In the genomic region with DNA sequence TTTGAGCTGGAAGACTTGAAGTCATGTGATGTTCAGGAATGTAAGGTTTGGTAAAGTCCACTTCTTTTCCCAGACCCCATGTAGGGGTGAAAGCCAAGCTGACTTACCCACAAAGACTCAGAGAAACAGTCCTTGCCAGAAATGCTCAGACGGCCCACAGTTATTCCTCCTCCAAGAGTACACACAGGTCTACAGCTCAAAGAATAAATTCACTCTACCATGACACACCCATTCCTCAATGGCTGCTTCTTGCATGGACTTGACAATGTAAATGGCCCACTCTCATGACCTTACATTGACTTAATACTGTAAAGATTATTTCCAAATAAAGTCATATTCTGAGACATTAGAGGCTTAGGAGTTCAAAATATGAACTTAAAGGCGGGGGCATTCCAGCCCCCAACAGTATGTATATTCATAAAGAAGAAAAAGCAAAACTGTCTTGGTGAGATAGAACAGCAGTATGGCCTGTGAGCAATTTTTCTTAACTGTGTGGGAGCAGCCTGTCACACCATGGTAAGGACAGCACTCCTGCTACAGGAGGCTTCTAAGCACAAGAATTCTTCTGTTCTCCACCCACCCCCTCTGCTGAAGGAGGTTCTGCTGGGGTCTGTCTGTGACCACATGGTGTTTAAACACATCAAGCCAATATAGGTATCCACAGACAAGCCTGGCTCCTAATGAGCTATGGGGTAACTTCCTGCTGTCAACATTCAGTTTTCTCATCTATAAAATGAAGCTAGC, we compare ENCODE assay signal across 24 mouse cellular contexts. TPM values are rescaled to one million over a fixed set of nuclear protein-coding genes. Genes with fewer than 3 reads are reported as not detected.
DNase-seq lines count a peak whose midpoint lies in the region; ATAC-seq and TF ChIP-seq lines count a peak whose summit lies in the region.
"Had no signal": no experiment of that assay in that cellular context is flagged by ENCODE, and none has a peak within 500 bp of the region (broad histone marks: within the 10 kb centered on the region; RNA-seq: fewer than 3 reads in every experiment).

No protein-coding gene starts in this region.

- no peak for TF ChIP-seq EP300 in stomach, postnatal 0 days (optimal IDR thresholded peaks at IDR 0.05)

- H3K9me3 ChIP-seq in stomach, embryonic 14.5 days (ENCODE audit: control insufficient read depth, low read depth, low read length): no peaks in the 10 kb centered on the region
- H3K9me3 ChIP-seq in stomach, postnatal 0 days (ENCODE audit: control insufficient read depth, low read length): no peaks in the 10 kb centered on the region
- H3K9me3 ChIP-seq in stomach, embryonic 16.5 days (replicated peaks; ENCODE audit: control insufficient read depth, low read length): no peaks in the 10 kb centered on the region
- H3K9me3 ChIP-seq: embryonic facial prominence, embryonic 13.5 days; forebrain, embryonic 12.5 days; heart, embryonic 13.5 days; hindbrain, embryonic 12.5 days had no signal

- H3K4me1 ChIP-seq in stomach, embryonic 14.5 days (ENCODE audit: control insufficient read depth, insufficient read depth, low read length): no peaks in the 10 kb centered on the region
- H3K4me1 ChIP-seq in stomach, postnatal 0 days (replicated peaks; ENCODE audit: control insufficient read depth, insufficient read depth): no peaks in the 10 kb centered on the region
- no peaks in the 10 kb centered on the region for H3K4me1 ChIP-seq in stomach, embryonic 16.5 days (ENCODE audit: control insufficient read depth, insufficient read depth, low read length)
- H3K4me1 ChIP-seq: embryonic facial prominence, embryonic 13.5 days; forebrain, embryonic 12.5 days; heart, embryonic 13.5 days; hindbrain, embryonic 12.5 days had no signal

- no peak for TF ChIP-seq CTCF in stomach, postnatal 0 days (IDR thresholded peaks at IDR 0.05; ENCODE audit: low read depth)

- ATAC-seq in stomach, embryonic 14.5 days (ENCODE audit: insufficient number of reproducible peaks, insufficient read depth, low FRiP score, low read depth): peak; percentile 65; the same call in 1 of the 2 replicates
- no peak for ATAC-seq in stomach, postnatal 0 days (ENCODE audit: low FRiP score, low TSS enrichment)
- ATAC-seq in stomach, embryonic 16.5 days (ENCODE audit: insufficient read depth, low FRiP score): peak; percentile 66
- ATAC-seq: activated CD4-positive, CD25-positive, alpha-beta regulatory T cell, adult 4 months; forebrain, embryonic 16.5 days; hindbrain, embryonic 16.5 days had no signal

- intact Hi-C loops in left cerebral cortex, postnatal 14 days (cut with DNase I): no loop called here
- intact Hi-C loops in left cerebral cortex, postnatal 4 days (cut with DNase I): no loop called here

- H3K4me3 ChIP-seq in stomach, embryonic 14.5 days (ENCODE audit: low read depth, low read length): no peak overlapping the region
- H3K4me3 ChIP-seq in stomach, postnatal 0 days (ENCODE audit: low read depth, low read length): no peak overlapping the region
- H3K4me3 ChIP-seq in stomach, embryonic 16.5 days (replicated peaks; ENCODE audit: low read length): no peak overlapping the region
- H3K4me3 ChIP-seq: embryonic facial prominence, embryonic 13.5 days; forebrain, embryonic 12.5 days; heart, embryonic 13.5 days; hindbrain, embryonic 12.5 days had no signal

- H3K4me2 ChIP-seq in stomach, embryonic 14.5 days (replicated peaks; ENCODE audit: low read depth, low read length): no peak overlapping the region
- H3K4me2 ChIP-seq in stomach, postnatal 0 days (replicated peaks; ENCODE audit: low read depth): no peak overlapping the region
- H3K4me2 ChIP-seq in stomach, embryonic 16.5 days (ENCODE audit: low read depth, low read length): no peak overlapping the region
- H3K4me2 ChIP-seq: embryonic facial prominence, embryonic 13.5 days; forebrain, embryonic 12.5 days; heart, embryonic 13.5 days; hindbrain, embryonic 12.5 days had no signal

- no peaks in the 10 kb centered on the region for H3K27me3 ChIP-seq in stomach, embryonic 14.5 days (ENCODE audit: control insufficient read depth, insufficient read depth, low read length)
- H3K27me3 ChIP-seq in stomach, postnatal 0 days (ENCODE audit: control insufficient read depth, insufficient read depth, low read length): no peaks in the 10 kb centered on the region
- no peaks in the 10 kb centered on the region for H3K27me3 ChIP-seq in stomach, embryonic 16.5 days (ENCODE audit: control insufficient read depth, insufficient read depth, low read length)
- H3K27me3 ChIP-seq: embryonic facial prominence, embryonic 13.5 days; forebrain, embryonic 12.5 days; heart, embryonic 13.5 days; hindbrain, embryonic 12.5 days had no signal

- DNase-seq in frontal cortex, postnatal 36 days (ENCODE audit: low spot score in 2 of 2): peak; percentile 29 to 38
- no peak for DNase-seq in frontal cortex, postnatal 25 days (ENCODE audit: low spot score in 2 of 2)
- peak; percentile 22 to 59 for DNase-seq in left cerebral cortex, postnatal 14 days (ENCODE audit: low spot score in 2 of 2)
- no peak for DNase-seq in left cerebral cortex, postnatal 4 days
- DNase-seq in stomach, postnatal 0 days (ENCODE audit: low spot score): no peak
- DNase-seq in gastrocnemius, postnatal 10 days: no peak
- DNase-seq: adrenal gland, postnatal 14 days; cerebellum, adult 18-20 months; cerebellum, adult 9-11 months; cerebellum, postnatal 36 days; gastrocnemius, postnatal 25 days; heart, postnatal 4 days had no signal

- no peaks in the 10 kb centered on the region for H3K36me3 ChIP-seq in stomach, embryonic 14.5 days (ENCODE audit: control insufficient read depth, insufficient read depth, low read length)
- H3K36me3 ChIP-seq in stomach, postnatal 0 days (ENCODE audit: control insufficient read depth, insufficient read depth, low read length): no peaks in the 10 kb centered on the region
- no peaks in the 10 kb centered on the region for H3K36me3 ChIP-seq in stomach, embryonic 16.5 days (ENCODE audit: control insufficient read depth, insufficient read depth, low read length)
- H3K36me3 ChIP-seq: embryonic facial prominence, embryonic 13.5 days; forebrain, embryonic 12.5 days; heart, embryonic 13.5 days; hindbrain, embryonic 12.5 days had no signal

- H3K27ac ChIP-seq in stomach, embryonic 14.5 days (ENCODE audit: low read length): peak overlapping the region; percentile 69; the same call in 1 of the 2 replicates
- H3K27ac ChIP-seq in stomach, postnatal 0 days (replicated peaks): no peak overlapping the region
- peak overlapping the region; percentile 16; the same call in 1 of the 2 replicates for H3K27ac ChIP-seq in stomach, embryonic 16.5 days (ENCODE audit: low read length)
- H3K27ac ChIP-seq: embryonic facial prominence, embryonic 13.5 days; forebrain, embryonic 12.5 days; heart, embryonic 13.5 days; hindbrain, embryonic 12.5 days had no signal

- WGBS in stomach, embryonic 14.5 days: 68% methylated on average over 2 of the region's 2 CpGs
- WGBS in stomach, postnatal 0 days: 45% methylated on average over 2 of the region's 2 CpGs
- 60% methylated on average over 2 of the region's 2 CpGs for WGBS in stomach, embryonic 16.5 days

- H3K9ac ChIP-seq in stomach, embryonic 14.5 days (replicated peaks; ENCODE audit: low read depth, low read length): no peak overlapping the region
- no peak overlapping the region for H3K9ac ChIP-seq in stomach, postnatal 0 days (ENCODE audit: low read length)
- no peak overlapping the region for H3K9ac ChIP-seq in stomach, embryonic 16.5 days (ENCODE audit: low read length)
- H3K9ac ChIP-seq: embryonic facial prominence, embryonic 13.5 days; forebrain, embryonic 12.5 days; heart, embryonic 13.5 days; hindbrain, embryonic 12.5 days had no signal

RNA-seq across cellular contexts. Expression of a gene that starts 35.3 kb away (rescaled TPM):
- total RNA-seq in left cerebral cortex, postnatal 14 days (2021): 1 to 10 TPM; 3.1 to 3.9 TPM
- total RNA-seq in left cerebral cortex, postnatal 4 days (2021): 1 to 10 TPM; 1.7 to 2.2 TPM
- 0.06 and 0.66 TPM in 2 replicates for polyA plus RNA-seq in stomach, embryonic 14.5 days (2014; fragmentation: Nextera tagmentation; extraction: Ambion mirVana)
- polyA plus RNA-seq in stomach, postnatal 0 days (2015; fragmentation: Nextera tagmentation; extraction: Ambion mirVana): 0.08 and 0.13 TPM in 2 replicates
- 0.16 and 0.54 TPM in 2 replicates for polyA plus RNA-seq in stomach, embryonic 16.5 days (2015; fragmentation: Nextera tagmentation; extraction: Ambion mirVana)
- total RNA-seq in gastrocnemius, postnatal 10 days (2021): 100 to 1,000 TPM; 133 to 138 TPM
- total RNA-seq: granulocyte monocyte progenitor cell, adult 5-6 weeks; MEL had no signal
- polyA plus RNA-seq: C2C12 had no signal

Comparison
In these comparisons a context has a peak if more than half of its experiments do, and no peak if none do; other contexts are left out.
1. DNase-seq: peak in frontal cortex, postnatal 36 days (2 of 2) and left cerebral cortex, postnatal 14 days (2 of 2); none in frontal cortex, postnatal 25 days (0 of 2), left cerebral cortex, postnatal 4 days (single experiment), stomach, postnatal 0 days (single experiment) and gastrocnemius, postnatal 10 days (single experiment).
2. RNA of a gene that starts 35.3 kb away (total RNA-seq): 133 to 138 TPM in gastrocnemius, postnatal 10 days; 3.1 to 3.9 TPM in left cerebral cortex, postnatal 14 days and 1.7 to 2.2 TPM in left cerebral cortex, postnatal 4 days; every median in the first group is over 10 times any median in the second.